Mouse (Mus musculus) left cerebral cortex, postnatal 25 days (tissue): ENCODE measurements at regions not wholly inside any gene's neighbourhood (a gene's known extent, or its start where the extent isn't known, plus 50 kb on each side); places are given as distances from the start of the nearest gene placed in this dataset.
A peak's percentile ranks its signal among the peaks of the same experiment; 100 is the strongest.

Source experiments
- DNase-seq, 2 experiments: peaks; one replicate each; pipeline ENCODE4 v3.0.0; 2022; ENCODE audit warnings: low spot score in 2 of 2, mixed read lengths in 1 of 2
- intact Hi-C: fragments of 180-260 bp; cut with DNase I; formaldehyde crosslinking; loops from one replicate; pipeline ENCODE4 v1.15.1; 2025

DNA sequence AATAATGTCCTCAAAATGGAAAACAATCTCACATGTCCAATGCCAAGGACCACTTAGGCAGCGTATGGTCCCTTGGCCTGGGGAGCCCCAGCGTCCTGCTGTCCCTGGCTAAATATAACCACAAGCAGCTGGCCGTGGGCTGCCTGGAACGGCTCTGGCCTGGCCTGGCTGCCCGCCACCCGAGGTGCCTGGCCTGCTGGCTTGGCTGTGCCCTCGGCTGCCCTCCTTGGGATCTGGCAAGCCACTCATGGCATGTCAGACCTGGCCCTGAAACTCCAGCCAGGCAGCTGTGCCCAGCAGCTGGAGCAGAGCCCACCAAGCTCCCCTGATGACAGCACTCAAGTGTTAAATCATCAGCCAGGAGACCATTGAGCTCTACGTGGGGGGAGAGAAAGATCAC lies 122.9 kb downstream of the Plxna1 start:
- peak in 1 of 2 experiments; percentile 33 for DNase-seq
- intact Hi-C loops, result loop anchor here (5.0 kb wide), 4 partner anchors 77 to 313 kb away; partner anchors contain the start of gene Plxna1

GRCm38 (mm10) chr6:89240168-89240705 lies 122.2 kb downstream of the Plxna1 start:
- DNase-seq, result peak in 1 of 2 experiments; percentile 60
- intact Hi-C loops, result loop anchor here (5.0 kb wide), 1 partner anchor 193 kb away; no protein-coding TSS in a partner anchor

GRCm38 (mm10) chr6:89242371-89243288 lies 119.8 kb downstream of the Plxna1 start:
- no peak for DNase-seq
- intact Hi-C loops, result loop anchor here (5.0 kb wide), 1 partner anchor 195 kb away; no protein-coding TSS in a partner anchor

- intact Hi-C loops, result no loop called here
- DNase-seq, result no peak
These were observed 116.9 kb downstream of the Plxna1 start for GRCm38 (mm10) chr6:89245506-89245905.

GRCm38 (mm10) chr6:89246261-89246660 lies 116.2 kb downstream of the Plxna1 start:
- intact Hi-C loops, result no loop called here
- DNase-seq, result no peak

DNA sequence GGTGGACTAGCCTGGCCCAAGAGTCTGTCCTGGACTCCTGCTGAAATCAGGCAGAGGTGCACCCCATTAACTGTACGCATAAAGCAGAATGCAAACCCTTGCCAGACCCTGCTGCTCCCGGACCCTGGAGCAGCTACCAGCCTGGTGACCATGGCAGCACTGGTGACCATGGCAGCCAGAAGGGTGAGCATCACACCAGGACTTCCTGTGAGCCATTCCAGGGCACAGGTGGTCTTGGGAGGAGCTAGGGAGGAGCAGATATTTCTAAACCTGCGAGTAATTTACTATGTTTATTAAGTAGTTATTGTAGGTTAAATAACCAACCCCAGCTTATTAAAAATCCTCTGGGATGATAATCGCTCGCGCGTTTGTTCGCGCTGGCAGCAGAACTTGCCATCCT lies 113.8 kb downstream of the Plxna1 start:
- DNase-seq, result no peak
- intact Hi-C loops, result no loop called here

DNA sequence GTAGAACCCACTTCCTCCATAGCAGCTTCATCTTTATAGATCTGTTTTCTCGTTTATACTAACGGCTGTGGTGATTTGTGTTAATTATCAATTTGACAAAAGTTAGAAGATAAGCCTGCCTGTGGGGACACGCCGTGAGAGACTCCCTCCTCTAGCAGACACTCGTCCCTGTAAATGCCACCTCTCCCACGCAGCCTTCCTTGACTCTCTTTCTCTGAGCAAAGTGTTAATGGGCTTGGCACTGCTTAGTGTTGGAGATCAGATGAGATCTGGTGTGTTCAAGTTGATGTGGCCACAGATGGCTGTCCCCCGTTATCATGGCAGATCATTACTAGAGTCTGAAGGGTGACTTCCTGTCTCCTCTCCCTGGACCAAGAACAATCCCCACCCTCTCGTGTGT lies 113.1 kb downstream of the Plxna1 start:
- DNase-seq, result peak; percentile 31 to 73
- intact Hi-C loops, result no loop called here

DNA sequence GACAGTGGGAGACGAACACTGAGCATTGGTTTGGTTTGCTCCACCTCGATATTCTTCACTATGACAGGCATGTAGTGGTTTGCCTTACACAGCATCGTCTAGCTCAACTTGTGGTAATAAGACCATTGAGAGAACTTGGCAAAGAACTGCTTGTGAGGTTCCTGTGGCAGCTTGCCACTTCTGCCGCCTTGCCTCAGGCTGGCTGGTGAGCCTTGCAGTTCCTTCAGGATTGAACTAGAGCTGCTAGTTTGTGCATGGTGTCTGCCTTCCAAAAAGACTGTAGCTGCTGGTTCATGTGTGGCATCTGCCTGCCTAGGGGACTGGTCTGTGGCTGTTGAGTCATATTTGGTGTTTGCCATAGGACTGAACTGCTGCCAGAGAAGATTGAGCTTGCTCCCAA lies 110.8 kb downstream of the Plxna1 start:
- peak in 1 of 2 experiments; percentile 56 for DNase-seq
- intact Hi-C loops, result no loop called here

DNA sequence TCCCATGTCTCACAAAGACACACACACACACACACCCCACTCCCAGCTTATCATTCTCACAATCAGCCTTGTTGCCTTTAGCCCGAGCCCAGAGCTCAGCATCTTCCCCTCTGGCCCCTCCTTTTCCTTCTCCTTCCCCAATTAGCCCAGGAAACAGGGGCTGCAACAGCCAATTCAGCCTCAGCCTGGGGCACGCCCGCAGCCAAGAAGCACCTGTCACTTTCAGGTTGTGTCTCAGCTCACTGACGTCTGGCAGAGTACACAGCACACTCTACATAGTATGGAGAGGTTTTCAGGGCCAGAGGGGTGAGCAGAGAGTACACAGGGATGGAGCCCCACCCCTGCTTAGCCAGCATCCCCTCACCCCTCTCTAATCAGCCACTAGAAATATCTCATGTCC lies 106.4 kb downstream of the Plxna1 start:
- no peak for DNase-seq
- intact Hi-C loops, result no loop called here

DNA sequence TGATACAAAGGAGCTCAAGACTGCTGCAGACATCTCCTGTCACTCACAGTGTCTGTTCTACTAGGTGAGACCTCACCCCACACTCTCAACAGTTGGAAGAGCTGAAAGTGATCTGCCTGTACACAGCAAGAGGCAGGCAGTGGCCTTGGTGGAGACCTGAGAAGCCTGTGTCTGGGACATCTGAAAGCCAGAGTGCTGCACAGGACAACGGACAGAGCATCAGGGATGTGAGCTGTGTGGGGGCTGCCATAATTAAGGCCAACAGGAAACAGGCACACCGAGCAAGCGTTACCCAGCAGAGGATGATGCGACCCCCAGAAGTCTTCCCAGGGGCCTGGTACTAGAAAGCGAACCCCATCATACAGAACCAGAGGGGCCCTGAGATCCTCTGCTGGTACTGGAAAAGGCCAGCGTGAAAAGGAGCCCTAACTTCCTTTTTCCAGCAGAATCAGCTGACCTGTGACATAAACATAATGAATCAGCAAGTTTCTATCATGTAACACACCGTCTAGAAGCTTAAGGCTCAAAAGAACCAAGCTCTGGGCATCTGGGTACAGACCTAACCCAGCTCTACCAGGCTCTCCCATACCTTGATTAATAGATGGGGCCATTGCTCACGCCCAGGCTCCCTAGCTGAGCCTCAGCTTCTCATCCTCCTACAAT lies 105.7 kb downstream of the Plxna1 start:
- no peak for DNase-seq
- intact Hi-C loops, result no loop called here

- intact Hi-C loops, result no loop called here
- no peak for DNase-seq
These were observed 105.0 kb downstream of the Plxna1 start for GRCm38 (mm10) chr6:89257416-89257815.

GRCm38 (mm10) chr6:89258140-89258539 lies 104.3 kb downstream of the Plxna1 start:
- intact Hi-C loops, result no loop called here
- no peak for DNase-seq

DNA sequence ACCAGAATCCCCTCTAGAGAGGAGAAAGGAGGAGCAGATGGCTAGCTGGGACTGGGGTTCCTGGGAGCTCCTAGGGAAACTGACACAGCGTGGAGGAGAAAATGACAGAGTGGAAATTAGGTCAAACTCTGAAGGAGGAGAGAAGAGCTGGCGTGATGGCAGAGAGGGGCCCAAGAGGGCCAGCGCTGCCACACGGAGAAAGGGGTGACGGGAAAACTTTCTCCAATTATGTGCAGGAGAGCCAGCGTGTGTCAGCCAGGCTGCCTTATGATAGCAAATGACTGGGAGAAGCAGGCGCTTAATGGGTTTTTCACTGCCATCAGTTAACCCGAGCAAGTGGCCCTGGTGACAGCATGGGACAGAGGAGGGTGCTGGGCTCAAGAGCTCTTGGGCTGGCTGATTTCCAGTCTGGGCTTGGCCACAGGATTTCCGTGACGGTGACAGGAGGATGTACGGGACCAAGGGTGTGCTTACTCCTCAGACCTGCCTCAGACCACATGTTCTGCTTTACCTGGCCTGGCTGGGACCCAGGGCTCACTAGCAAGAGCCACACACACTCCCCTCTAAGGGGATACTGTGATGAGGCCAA lies 102.9 kb downstream of the Plxna1 start:
- intact Hi-C loops, result no loop called here
- DNase-seq, result no peak

- intact Hi-C loops, result no loop called here
- DNase-seq, result no peak
These were observed 99.5 kb downstream of the Plxna1 start for GRCm38 (mm10) chr6:89262958-89263357.

DNA sequence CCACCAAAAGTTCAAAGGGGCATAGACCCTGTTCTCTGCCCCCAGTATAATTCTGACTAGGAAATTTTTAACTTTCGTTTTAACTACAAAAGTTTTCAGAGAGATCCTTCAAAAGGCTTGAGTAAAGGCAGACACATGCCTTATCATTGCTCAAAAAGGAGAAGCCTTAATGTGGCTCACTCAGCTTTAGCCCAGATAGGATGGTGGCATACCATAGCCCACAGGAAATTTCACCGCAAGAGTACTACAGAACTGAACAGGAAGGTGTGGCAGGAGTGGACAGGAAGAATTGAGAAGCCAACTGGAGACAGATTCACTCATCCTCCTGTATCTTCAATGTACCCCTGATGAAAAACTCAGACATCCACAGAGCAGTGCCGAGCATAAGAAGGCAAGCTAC lies 97.1 kb downstream of the Plxna1 start:
- intact Hi-C loops, result no loop called here

More for the DNA sequence above, 97.1 kb downstream of the Plxna1 start:
- DNase-seq, result no peak
